Mouse (Mus musculus): ENCODE data around the gene Timmdc1.

GRCm38 (mm10) chr16:38450707-38451106 lies 71.8 kb downstream of the Timmdc1 start:
- TF ChIP-seq CTCF (IDR thresholded peaks at IDR 0.05; ENCODE audit: extremely low read depth, insufficient read length, insufficient replicate concordance, low read depth, low read length), result no peak
- TF ChIP-seq POLR2A (IDR thresholded peaks at IDR 0.05; ENCODE audit: low read depth, low read length), result no peak
